Mouse (Mus musculus) A20 (cell line): Measurements from ENCODE around the gene Stag1.

Experiments used
- DNase-seq: peaks from one replicate; pipeline ENCODE4 v3.0.0-alpha.2; 2011; ENCODE audit warnings: low read depth, low spot score

The Stag1 gene

GRCm38 (mm10) chr9:100605522-100605921 is 7.9 kb downstream of the Stag1 start:
- DNase-seq: no peak

GRCm38 (mm10) chr9:100605985-100606554 is 8.5 kb downstream of the Stag1 start:
- no peak for DNase-seq

- DNase-seq: no peak
Observed at GRCm38 (mm10) chr9:100613501-100614071, 16.0 kb downstream of the Stag1 start.

- DNase-seq: no peak
Observed at GRCm38 (mm10) chr9:100616947-100617346, 19.3 kb downstream of the Stag1 start.

- no peak for DNase-seq
Observed at GRCm38 (mm10) chr9:100626258-100626657, 28.7 kb downstream of the Stag1 start.

GRCm38 (mm10) chr9:100640754-100641153 is 43.2 kb downstream of the Stag1 start:
- no peak for DNase-seq

- peak; percentile 48 for DNase-seq
Observed at GRCm38 (mm10) chr9:100641391-100642085, 43.9 kb downstream of the Stag1 start.

GRCm38 (mm10) chr9:100642186-100642839 is 44.7 kb downstream of the Stag1 start:
- DNase-seq: no peak

GRCm38 (mm10) chr9:100642840-100643697 is 45.5 kb downstream of the Stag1 start:
- DNase-seq: peak; percentile 99

- peak; percentile 84 for DNase-seq
Observed at GRCm38 (mm10) chr9:100644071-100644771, 46.6 kb downstream of the Stag1 start.

- peak; percentile 66 for DNase-seq
Observed at GRCm38 (mm10) chr9:100645026-100645940, 47.7 kb downstream of the Stag1 start.

GRCm38 (mm10) chr9:100646276-100646675 is 48.7 kb downstream of the Stag1 start:
- DNase-seq: peak; percentile 34

- DNase-seq: no peak
Observed at GRCm38 (mm10) chr9:100647774-100648323, 50.3 kb downstream of the Stag1 start.

GRCm38 (mm10) chr9:100654104-100654503 is 56.5 kb downstream of the Stag1 start:
- DNase-seq: no peak

GRCm38 (mm10) chr9:100656058-100656457 is 58.5 kb downstream of the Stag1 start:
- DNase-seq: no peak

- no peak for DNase-seq
Observed at GRCm38 (mm10) chr9:100660587-100660986, 63.0 kb downstream of the Stag1 start.

- no peak for DNase-seq
Observed at GRCm38 (mm10) chr9:100663473-100664134, 66.0 kb downstream of the Stag1 start.

- DNase-seq: no peak
Observed at GRCm38 (mm10) chr9:100670151-100670550, 72.6 kb downstream of the Stag1 start.

GRCm38 (mm10) chr9:100679036-100679435 is 81.4 kb downstream of the Stag1 start:
- no peak for DNase-seq
